ENCODE assay signal across 33 mouse cellular contexts in the genomic region with DNA sequence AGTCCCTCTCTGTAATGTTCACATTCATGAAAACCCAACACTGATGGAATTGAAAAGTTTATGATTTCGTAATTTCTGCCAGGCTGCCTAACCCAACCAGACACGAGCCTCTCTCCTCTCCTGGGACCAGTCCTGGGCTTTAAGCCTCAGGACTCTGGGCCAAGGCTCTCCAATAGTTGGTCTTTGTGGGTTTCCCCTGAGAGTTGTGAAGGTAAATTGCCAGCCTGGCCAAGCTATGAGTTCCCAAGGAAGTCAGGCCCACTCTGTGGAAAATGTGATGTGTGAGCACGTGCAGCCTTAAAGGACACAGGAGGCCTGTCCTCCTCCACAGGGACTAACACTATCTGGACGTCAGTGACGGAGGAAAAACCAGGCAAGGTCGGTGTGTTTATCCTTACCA.
DNase-seq lines count a peak whose midpoint lies in the region; ATAC-seq and TF ChIP-seq lines count a peak whose summit lies in the region.
"Had no signal": no experiment of that assay in that cellular context is flagged by ENCODE, and none has a peak within 500 bp of the region (broad histone marks: within the 10 kb centered on the region; RNA-seq: fewer than 3 reads in every experiment).

No protein-coding gene starts in this region.

- H3K4me2 ChIP-seq in heart, embryonic 12.5 days = no peak overlapping the region
- H3K4me2 ChIP-seq in heart, embryonic 11.5 days = no peak overlapping the region
- H3K4me2 ChIP-seq: embryonic facial prominence, embryonic 12.5 days; heart, embryonic 13.5 days; hindbrain, embryonic 15.5 days; liver, embryonic 15.5 days; lung, embryonic 15.5 days; midbrain, embryonic 15.5 days had no signal

- H3K27me3 ChIP-seq in ES-Bruce4 (ENCODE audit: control insufficient read depth, insufficient read depth, low read length, poor library complexity, severe bottlenecking) = no peaks in the 10 kb centered on the region
- H3K27me3 ChIP-seq in heart, embryonic 12.5 days (replicated peaks) = no peaks in the 10 kb centered on the region
- no peaks in the 10 kb centered on the region for H3K27me3 ChIP-seq in heart, embryonic 11.5 days (ENCODE audit: control insufficient read depth, insufficient read depth, low read length)
- H3K27me3 ChIP-seq: embryonic facial prominence, embryonic 12.5 days; heart, embryonic 13.5 days; hindbrain, embryonic 15.5 days; liver, embryonic 15.5 days; lung, embryonic 15.5 days; midbrain, embryonic 15.5 days had no signal

- H3K4me3 ChIP-seq in ES-Bruce4 (ENCODE audit: low read depth, low read length) = no peak overlapping the region
- H3K4me3 ChIP-seq in heart, embryonic 12.5 days = no peak overlapping the region
- H3K4me3 ChIP-seq in heart, embryonic 11.5 days (ENCODE audit: low read depth, low read length) = no peak overlapping the region
- H3K4me3 ChIP-seq: embryonic facial prominence, embryonic 12.5 days; forebrain, embryonic 10.5 days; heart, embryonic 13.5 days; hindbrain, embryonic 15.5 days; layer of hippocampus, adult 2 months; left cerebral cortex, adult 2 months; liver, embryonic 15.5 days; lung, embryonic 15.5 days; midbrain, embryonic 10.5 days; midbrain, embryonic 15.5 days had no signal

- DNase-seq in adrenal gland, adult 2 months = peak; percentile 26
- no peak for DNase-seq in adrenal gland, adult 18-20 months (ENCODE audit: low spot score in 2 of 2)
- DNase-seq in 3134 (ENCODE audit: extremely low read depth, insufficient read length, low spot score) = peak; percentile 64
- DNase-seq in adrenal gland, postnatal 36 days = peak; percentile 4 to 20
- DNase-seq in spleen, adult 12 weeks (ENCODE audit: low spot score) = no peak
- DNase-seq: cerebellum, adult 9-10 months; cerebellum, postnatal 36 days; embryo, embryonic 11 days; gastrocnemius, postnatal 10 days; heart, postnatal 10 days; kidney, adult 18-20 months; kidney, postnatal 36 days; right cerebral cortex, postnatal 25 days; spleen, adult 18-20 months; thymus, adult 18-20 months; thymus, postnatal 25 days had no signal

- 68% methylated on average over 6 of the region's 6 CpGs for WGBS in heart, embryonic 12.5 days
- WGBS in heart, embryonic 11.5 days (ENCODE audit: insufficient replicate concordance) = 73% methylated on average over 6 of the region's 6 CpGs

- no peak overlapping the region for H3K9ac ChIP-seq in ES-Bruce4 (ENCODE audit: low read depth, poor library complexity, severe bottlenecking)
- no peak overlapping the region for H3K9ac ChIP-seq in heart, embryonic 12.5 days
- no peak overlapping the region for H3K9ac ChIP-seq in heart, embryonic 11.5 days (ENCODE audit: low read depth, low read length)
- H3K9ac ChIP-seq: embryonic facial prominence, embryonic 12.5 days; heart, embryonic 13.5 days; hindbrain, embryonic 15.5 days; liver, embryonic 15.5 days; lung, embryonic 15.5 days; midbrain, embryonic 15.5 days had no signal

- no peaks in the 10 kb centered on the region for H3K9me3 ChIP-seq in ES-Bruce4 (replicated peaks; ENCODE audit: control insufficient read depth, insufficient read depth, low read length, poor library complexity, severe bottlenecking)
- no peaks in the 10 kb centered on the region for H3K9me3 ChIP-seq in heart, embryonic 12.5 days (replicated peaks)
- no peaks in the 10 kb centered on the region for H3K9me3 ChIP-seq in heart, embryonic 11.5 days (replicated peaks; ENCODE audit: control insufficient read depth, low read length)
- H3K9me3 ChIP-seq: embryonic facial prominence, embryonic 12.5 days; forebrain, embryonic 10.5 days; heart, embryonic 13.5 days; hindbrain, embryonic 15.5 days; liver, embryonic 15.5 days; lung, embryonic 15.5 days; midbrain, embryonic 10.5 days; midbrain, embryonic 15.5 days had no signal

- H3K36me3 ChIP-seq in ES-Bruce4 (ENCODE audit: control insufficient read depth, insufficient read depth, low read length, poor library complexity, severe bottlenecking) = no peaks in the 10 kb centered on the region
- H3K36me3 ChIP-seq in heart, embryonic 12.5 days = no peaks in the 10 kb centered on the region
- H3K36me3 ChIP-seq in heart, embryonic 11.5 days (ENCODE audit: control insufficient read depth, insufficient read depth, low read length) = no peaks in the 10 kb centered on the region
- H3K36me3 ChIP-seq: embryonic facial prominence, embryonic 12.5 days; forebrain, embryonic 10.5 days; heart, embryonic 13.5 days; hindbrain, embryonic 15.5 days; liver, embryonic 15.5 days; lung, embryonic 15.5 days; midbrain, embryonic 10.5 days; midbrain, embryonic 15.5 days had no signal

- H3K27ac ChIP-seq in ES-Bruce4 (ENCODE audit: insufficient read depth, low read length) = peak overlapping the region; percentile 86
- no peak overlapping the region for H3K27ac ChIP-seq in heart, embryonic 12.5 days (ENCODE audit: poor library complexity, severe bottlenecking)
- H3K27ac ChIP-seq in heart, embryonic 11.5 days (ENCODE audit: low read depth, low read length) = no peak overlapping the region
- H3K27ac ChIP-seq: embryonic facial prominence, embryonic 12.5 days; forebrain, embryonic 10.5 days; heart, embryonic 13.5 days; hindbrain, embryonic 15.5 days; layer of hippocampus, adult 2 months; left cerebral cortex, adult 2 months; liver, embryonic 15.5 days; lung, embryonic 15.5 days; midbrain, embryonic 10.5 days; midbrain, embryonic 15.5 days; stomach, postnatal 0 days had no signal

- TF ChIP-seq POLR2A in ES-Bruce4 (IDR thresholded peaks at IDR 0.05; ENCODE audit: insufficient read depth, low read length) = no peak

- TF ChIP-seq CTCF in ES-Bruce4 (IDR thresholded peaks at IDR 0.05; ENCODE audit: low read depth, low read length) = no peak

- peaks cover 9% of the 10 kb centered on the region for H3K4me1 ChIP-seq in ES-Bruce4 (ENCODE audit: control insufficient read depth, insufficient read depth, low read length)
- H3K4me1 ChIP-seq in heart, embryonic 12.5 days (replicated peaks) = no peaks in the 10 kb centered on the region
- no peaks in the 10 kb centered on the region for H3K4me1 ChIP-seq in heart, embryonic 11.5 days (ENCODE audit: control insufficient read depth, insufficient read depth, low read length)
- H3K4me1 ChIP-seq: embryonic facial prominence, embryonic 12.5 days; heart, embryonic 13.5 days; hindbrain, embryonic 15.5 days; liver, embryonic 15.5 days; midbrain, embryonic 15.5 days had no signal

- no peak for ATAC-seq in heart, embryonic 12.5 days (ENCODE audit: insufficient number of reproducible peaks, low FRiP score)
- ATAC-seq in heart, embryonic 11.5 days (replicated peaks; ENCODE audit: insufficient number of reproducible peaks, low FRiP score, low TSS enrichment) = no peak
- ATAC-seq: CD4-positive, CD25-positive, alpha-beta regulatory T cell, adult 4 months; forebrain, embryonic 16.5 days; inflammation-experienced regulatory T-cells, adult 6 months; midbrain, embryonic 15.5 days had no signal

- TF ChIP-seq EP300 in ES-Bruce4 (IDR thresholded peaks at IDR 0.05; ENCODE audit: insufficient read depth, low read depth, low read length) = no peak

Comparison
In these comparisons a context has a peak if more than half of its experiments do, and no peak if none do; other contexts are left out.
1. DNase-seq: peak in adrenal gland, adult 2 months (single experiment), 3134 (single experiment) and adrenal gland, postnatal 36 days (2 of 2); none in adrenal gland, adult 18-20 months (0 of 2) and spleen, adult 12 weeks (single experiment).